Mouse (Mus musculus) kidney, postnatal 36 days (tissue): ENCODE results near the gene Trim15.
A peak's percentile ranks its signal among the peaks of the same experiment; 100 is the strongest.

ENCODE experiments used
- DNase-seq, 2 experiments: peaks; one replicate each; pipeline ENCODE4 v3.0.0; 2021 to 2022; ENCODE audit warnings: mixed read lengths in 2 of 2

Trim15 gene

DNA sequence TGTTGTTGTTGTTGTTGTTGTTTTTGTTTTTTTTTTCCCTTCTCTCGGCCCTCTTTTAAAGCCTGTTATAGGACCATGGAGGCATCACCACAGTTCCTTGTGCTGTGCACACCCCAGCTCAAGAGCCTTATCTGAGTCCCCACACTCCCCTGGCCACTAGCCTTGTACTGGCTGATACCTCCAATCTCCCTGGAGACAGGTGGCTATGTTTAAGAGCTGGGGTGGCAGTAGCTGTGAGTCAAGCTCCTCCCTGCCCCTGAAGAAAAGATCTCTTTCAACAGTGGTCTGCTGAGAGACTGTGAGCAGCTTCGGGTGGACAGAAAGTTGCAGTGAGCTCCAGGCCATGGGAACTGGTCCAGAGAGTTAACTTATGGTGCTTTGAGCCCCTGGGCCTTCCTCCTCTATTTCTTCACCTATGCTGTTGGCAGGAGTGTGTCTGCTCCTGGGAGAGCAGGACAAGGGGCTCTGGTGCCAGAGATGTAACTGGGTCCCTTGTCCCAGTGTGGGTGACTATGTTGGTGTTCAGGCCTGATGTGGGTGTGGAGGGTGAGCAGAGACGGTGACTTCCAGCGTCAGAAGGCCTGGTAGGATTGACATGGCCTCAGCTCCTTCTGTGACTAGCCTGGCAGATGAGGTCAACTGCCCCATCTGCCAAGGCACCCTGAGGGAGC is 2.4 kb upstream of the Trim15 start, which contains the start of gene Trim10:
Gene Trim10 (plus strand): TSS at position 291 of the 671 bp plus-strand sequence.
- no peak for DNase-seq

DNA sequence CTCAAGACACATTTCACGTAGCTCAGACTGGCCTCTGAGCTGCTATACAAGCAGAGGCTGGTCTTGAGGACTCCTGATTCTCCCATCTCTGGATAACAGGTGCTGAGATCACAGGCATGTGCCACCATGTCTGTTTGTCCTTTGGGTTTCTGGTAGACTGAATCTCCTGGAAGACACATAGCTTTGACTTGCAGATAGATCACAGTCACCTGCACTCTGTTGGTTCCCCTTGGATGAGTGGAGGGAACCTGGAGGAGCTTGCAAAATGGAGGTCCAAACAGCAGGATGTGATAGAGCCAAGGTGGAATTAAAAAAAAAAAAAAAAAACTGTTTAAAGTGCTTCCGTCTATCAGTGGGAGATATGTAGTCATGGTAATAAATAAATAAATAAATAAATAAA is 1.8 kb upstream of the Trim15 start:
- no peak for DNase-seq

DNA sequence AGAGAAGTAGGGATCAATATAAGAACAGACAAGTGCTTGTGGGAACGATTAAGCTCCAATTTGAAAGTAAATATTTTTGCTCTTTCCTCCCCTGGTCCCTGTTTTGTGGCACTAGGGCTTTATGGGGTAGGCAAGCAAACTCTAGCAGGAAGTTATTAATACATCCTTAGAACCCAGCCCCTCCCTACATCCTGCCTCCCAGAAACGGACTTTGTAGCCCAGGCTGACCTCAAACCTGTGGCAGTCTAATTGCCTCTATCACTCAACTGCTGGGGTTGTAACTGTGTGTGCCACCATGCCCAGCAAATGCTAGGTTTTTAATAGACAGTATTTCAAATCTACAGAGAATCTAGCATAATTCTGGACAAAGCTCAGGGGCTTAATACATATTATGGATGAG is 5.3 kb downstream of the Trim15 start:
- no peak for DNase-seq

DNA sequence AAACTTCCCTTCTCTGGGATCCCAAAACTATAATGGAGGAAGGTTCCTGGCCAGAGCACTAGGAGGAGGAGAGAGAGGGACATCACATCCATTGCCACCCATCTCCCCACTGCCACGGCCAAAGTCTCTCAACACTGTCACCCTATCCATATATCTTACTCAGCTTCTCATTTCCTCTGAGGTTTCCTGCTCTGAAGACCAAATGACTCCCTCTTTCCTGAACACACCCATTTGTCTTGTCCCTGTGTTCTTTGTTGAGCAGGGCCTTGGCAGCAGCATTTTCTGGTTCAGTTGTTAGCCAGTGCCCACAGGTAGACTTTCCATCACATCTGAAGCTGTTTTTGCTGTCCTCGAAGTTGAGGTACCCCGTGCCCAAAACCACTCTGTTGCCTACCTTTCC is 8.8 kb downstream of the Trim15 start:
- no peak for DNase-seq

DNA sequence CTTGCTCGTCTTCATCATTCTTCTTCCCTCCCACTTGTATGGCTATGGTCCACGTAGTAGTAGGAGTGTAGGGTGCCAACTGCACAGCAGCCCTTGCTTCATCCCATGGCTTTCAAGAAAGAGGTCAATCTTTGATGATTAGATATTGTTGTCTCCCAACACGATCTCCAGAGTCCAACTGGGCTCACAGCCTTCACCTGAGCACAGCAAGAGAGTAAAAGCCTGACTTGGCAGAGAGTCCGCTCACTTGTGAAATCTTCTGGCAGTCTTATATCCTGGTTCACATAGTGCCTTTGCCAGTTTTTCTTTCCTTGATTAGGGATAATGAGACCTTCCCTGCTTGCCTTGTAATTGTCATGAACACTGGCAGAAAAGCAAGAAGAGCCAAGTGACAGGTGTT is 10.8 kb downstream of the Trim15 start:
- DNase-seq, result no peak

DNA sequence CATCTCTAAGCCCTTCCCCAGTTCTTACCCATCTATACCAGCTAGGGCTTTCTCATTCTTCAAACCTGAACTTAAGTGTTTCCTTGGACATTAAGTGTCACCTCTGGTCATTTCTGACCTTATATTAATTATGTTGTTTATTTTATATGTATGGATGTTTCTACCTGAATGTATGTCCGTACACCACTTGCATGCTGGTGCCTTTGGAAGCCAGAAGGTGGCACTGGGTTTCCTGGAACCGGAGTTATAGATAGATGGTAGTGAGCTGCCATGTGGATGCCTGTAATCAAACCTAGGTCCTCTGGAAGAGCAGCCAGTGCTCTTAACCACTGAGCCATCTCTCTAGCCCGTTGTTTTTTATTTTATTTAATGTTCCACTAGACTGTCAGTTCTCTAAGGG is 11.5 kb downstream of the Trim15 start:
- DNase-seq, result no peak

DNA sequence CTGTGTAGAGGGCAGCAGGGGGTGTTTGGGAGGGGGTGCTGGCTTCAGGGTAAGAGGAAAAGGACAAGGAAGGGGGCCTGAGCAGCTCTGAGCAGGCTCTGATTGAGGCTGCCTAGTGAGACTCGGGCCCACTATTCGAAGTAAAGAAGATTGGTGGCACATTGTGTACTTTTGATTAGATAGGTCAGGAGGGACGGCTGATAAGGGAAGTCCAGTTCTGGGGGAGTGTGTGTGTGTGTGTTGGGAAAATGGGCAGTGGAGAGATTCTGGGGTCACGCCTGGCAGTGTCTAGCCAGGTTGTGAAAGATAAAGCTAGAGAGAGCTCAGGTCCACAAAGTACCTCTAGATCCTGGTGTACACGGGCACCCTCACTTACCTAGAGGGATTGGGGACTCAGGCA is 15.4 kb downstream of the Trim15 start:
- DNase-seq, result no peak

DNA sequence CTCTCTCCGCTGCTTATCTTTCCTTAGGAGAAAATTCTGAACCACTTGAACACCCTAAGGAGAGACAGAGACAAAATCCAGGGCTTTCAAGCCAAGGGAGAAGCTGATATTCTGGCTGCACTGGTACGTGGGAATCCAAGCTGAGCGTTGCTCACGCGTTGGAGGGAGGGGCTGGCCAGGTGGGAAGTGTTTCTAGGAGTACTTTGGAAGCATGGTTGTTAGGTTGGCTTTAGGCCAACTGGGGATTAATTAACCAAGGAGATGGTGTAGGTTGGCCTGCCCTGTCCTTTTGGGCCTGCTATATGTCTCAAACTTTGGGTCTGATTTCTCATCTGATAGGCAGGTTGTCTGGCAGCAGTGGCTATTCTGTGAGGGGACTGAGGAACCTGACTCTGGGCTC is 15.8 kb downstream of the Trim15 start:
- no peak for DNase-seq

DNA sequence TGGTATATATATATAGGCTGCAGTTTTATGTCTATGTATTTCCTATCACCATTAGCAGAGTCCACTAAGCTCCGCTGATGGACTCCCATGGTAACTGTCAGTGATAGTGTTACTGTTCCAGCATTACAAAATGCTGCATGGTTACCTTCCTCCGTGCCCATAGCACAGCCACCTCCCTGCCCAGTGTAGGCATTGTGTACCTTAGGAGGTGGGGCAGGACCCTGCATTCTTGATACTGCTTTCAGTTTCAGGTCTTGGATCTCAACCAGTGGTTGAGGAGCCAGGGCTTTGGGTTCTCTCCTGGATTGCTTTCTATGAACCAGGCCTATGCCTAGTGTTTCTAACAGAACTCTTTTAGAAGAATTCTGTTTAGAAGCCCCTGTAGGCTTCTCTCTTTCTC is 17.0 kb downstream of the Trim15 start:
- DNase-seq, result no peak

DNA sequence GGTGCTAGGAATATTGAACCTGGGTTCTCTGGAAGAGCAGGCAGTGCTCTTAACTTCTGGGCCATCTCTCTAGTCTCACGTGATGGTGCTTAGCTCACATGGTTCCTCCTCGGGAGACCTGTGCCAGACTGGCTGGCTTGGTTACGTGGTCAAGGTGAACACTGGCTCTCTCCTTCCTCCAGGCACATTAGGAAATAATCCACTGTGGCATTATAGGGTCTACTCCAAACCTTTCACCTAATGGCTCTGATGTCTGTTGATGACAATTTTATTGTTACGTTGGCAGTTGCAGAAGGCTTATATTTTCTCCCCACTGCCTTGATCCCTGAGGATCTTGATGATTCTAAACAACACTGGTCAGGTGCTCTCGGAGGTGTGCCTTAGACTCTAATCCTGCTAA is 18.1 kb downstream of the Trim15 start:
- no peak for DNase-seq

DNA sequence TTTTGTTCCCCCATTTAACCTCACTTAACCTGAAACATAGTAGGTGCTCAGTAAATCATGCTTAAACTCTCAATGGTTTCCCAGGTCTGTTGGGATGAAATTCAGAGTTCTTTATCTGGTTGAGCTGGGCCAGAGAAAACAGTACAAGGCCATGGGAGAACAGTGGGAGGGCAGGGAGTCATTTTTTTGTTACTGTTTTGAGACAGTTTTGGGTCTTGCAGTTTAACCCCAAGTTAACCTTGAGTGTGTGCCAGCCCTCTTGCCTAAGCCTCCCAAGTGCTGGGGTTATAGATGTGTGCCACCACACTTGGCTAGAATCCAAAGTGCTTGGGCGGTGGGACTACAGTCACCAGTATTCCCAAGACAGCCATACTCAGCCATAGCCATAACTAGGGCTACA is 22.3 kb downstream of the Trim15 start:
- DNase-seq, result no peak

DNA sequence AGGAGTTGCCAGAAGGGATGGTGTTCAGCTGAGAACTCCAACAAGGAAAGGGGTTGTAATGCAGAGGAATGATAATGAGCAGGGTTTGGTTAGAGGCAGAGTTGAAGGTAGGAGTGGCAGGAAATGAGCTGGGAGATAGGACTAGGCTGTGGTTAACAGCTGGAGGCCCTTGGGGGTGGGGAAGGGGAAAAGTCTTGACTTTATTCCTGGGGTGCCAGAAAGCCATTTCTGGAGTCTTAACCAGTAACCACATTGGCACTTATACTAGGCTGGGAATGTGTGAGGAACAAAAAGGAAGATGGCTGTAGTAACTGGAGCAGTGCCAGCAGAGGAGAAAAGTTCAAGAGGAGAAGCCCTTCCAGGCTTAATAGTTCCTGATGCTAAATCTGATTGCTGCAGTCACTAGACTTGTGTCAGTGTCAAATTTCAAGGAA is 22.7 kb downstream of the Trim15 start:
- DNase-seq, result peak in 1 of 2 experiments; percentile 34

DNA sequence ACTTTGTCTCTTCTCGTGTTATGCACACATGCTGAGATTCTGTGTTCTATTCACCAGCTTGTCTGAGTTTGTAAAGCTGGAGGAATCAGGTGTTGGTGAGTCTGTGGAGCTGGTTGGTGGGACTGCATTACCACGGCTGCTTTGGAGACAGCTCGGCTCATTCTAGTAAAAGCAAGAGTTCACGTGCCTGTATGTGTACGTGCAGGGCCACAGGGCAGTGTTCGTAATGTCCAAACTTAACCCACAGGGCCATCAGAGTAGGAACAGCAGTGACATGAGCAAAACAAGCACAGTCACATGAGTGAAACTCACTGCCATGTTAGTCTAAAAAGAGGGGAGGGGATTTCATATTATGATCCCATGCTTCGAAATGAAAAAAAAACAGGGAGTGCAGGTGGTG is 23.3 kb downstream of the Trim15 start:
- DNase-seq, result no peak

DNA sequence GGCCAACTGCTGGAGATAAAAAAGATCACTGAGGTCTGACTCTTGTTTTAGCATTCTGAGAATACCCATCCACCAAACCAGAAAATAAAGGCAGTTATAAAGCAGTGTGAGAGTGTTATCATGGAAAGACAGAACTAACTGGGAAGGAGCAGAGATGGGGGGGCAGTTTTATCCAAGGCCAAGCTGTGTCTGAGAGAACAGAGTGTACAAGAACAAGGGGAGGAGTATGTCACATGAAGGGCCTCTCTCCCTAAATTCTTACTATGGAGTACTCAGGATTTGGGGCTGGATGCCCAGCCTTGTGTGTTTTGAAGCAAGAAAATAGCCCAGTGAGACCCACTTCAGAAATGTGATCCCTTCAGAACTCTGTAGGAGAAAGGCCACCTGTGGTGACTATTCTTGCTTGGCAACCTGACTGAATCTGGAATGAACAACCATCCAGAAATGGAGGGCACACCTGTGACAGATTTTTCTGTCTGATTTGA is 26.0 kb downstream of the Trim15 start:
- no peak for DNase-seq

DNA sequence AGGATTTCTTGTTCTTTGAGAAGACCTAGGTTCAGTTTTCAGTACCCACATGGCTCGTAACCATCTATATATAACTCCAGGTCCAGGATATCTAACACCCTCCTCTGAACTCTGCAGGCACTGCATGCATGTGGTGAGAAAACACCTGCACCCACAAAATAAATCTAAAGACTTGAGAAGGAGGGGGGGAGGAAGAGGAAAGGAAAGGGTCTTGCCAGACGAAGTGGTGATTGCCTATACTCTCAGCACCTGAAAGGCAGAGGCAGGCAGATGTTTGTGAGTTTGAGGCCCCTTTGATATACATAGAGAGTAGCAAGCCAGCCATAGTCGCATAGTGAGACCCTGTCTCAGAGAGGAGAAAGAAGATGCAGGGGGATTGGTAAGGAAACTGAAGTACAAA is 27.1 kb downstream of the Trim15 start:
- no peak for DNase-seq

DNA sequence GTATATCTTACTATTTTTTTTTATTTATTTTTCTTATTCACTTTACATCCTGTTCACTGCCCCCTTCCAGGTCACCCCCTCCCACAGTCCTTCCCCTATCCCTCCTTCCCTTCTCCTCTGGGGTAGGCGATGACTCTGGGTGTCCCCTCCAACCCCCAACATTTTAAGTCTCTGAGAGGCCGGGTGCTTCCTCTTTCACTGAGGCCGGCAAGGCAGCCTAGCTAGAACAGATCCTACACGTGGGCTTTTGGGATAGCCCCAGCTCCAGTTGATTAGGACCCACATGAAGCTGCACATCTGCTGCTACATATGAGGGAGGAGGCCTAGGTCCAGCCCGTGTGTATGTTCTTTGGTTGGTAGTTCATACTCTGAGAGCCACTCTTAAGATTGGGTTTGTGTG is 28.0 kb downstream of the Trim15 start:
- no peak for DNase-seq

DNA sequence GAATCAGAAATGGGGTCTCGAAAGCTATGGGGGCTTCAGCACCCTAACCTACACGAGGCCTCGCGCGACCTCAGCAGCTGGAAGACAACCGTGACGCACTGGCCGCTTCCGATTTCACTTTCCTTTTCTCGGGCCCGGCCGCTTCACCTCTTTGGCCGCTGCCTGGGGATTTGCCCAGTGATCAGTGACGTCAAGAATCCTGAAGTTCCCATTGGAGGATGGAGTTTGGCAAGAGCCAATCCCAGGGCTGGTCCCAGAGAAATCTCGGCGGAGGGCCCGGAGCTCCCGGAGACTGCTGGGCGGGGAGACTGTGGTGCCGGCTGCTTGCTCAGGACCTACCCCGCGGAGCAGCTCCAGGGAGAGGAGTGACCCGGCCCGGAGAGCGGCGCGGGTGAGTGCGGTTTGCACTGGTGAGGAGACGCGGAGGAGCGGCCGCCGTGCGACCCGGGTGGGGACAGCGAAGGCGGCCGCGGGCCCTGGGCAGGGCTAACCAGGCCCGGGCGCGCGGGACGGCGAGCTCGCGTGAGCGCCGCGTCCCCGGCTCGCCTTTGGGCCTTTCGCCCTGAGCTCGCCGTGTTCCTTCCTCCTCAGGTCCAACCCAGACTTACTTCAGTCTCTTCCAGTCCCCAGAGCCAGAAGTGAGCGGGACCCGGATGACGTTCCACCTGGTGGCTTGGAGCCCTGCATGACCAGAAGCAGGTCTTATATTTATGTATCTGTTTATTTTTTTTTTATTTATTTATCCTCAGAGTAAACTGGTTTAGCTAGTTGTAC is 29.9 kb downstream of the Trim15 start, which contains the start of gene Trim26:
Gene Trim26 (plus strand): TSS at position 261 of the 774 bp plus-strand sequence.
- peak; percentile 97 to 99 for DNase-seq

DNA sequence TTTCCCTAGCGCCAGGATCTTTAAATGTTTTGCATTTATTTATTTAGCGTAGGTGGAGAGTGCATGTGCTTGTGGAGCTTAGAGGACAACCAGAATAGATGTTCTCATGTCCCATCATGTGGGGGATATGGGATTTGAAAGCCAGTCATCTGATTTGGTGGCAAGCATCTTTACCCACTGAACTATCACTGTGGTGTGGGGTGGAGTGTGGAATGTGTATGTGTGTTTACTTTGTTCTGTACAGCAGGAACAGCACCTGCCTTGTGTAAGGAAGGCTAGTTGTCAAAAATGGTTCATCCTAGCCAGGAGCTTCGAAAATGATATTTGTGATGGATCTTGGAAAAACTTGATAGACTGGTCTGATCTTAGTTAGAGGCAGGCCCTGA is 30.6 kb downstream of the Trim15 start:
- DNase-seq, result no peak

DNA sequence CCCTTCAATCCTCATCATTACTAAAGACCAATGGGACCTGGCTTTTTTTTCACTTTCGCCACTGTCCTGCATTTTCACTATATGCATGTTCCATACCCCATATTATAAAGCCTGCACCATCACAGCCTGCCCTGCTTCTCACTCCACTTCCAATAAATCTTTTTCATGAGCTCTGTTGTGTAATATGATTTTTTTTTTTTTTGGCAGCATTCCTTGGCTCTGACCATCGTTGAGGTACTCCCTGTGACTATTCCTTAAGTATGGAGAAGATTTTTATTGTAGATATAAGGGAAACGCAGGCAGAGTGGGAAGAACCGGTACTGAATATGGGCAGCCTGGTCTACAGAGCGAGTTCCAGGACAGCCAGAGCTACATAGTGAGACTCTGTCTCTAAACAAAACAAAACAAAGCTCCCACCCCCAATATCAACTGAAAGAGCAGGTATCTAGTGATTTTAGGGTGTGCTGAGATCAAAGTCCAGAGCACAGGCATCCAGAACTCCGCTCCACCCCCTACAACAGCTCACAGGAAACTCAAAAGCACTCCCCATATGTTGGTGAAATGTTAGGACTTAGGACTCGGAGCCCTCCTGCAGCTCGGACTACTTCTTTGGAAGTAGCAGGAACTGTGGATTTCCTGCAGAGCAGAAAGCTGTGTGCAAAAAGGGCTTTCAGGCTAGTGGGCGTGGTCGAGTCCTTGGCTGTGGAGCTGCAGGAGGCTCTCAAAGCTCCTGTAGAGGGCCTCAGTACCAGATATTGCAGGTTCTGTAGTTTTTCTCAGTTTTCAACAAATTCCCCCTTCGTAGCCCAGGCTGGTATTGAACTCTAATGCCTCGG is 31.2 kb downstream of the Trim15 start:
- peak; percentile 73 to 82 for DNase-seq

DNA sequence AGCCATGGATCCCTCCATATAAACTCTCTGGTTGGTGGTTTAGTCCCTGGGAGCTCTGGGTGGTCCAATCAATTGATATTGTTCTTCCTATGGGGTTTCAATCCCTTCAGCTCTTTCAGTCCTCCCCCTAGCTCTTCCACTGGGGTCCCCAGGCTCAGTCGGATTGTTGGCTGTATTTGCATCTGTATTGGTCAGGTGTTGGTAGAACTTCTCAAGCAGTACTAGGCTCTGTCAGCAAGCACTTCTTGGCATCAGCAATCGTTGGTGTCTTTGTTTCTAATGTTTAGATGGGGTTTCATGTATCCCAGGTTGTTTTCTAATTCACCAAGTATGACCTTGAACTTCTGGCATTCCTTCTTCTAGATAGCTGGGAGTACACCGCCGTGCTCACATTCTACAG is 34.3 kb downstream of the Trim15 start:
- no peak for DNase-seq

DNA sequence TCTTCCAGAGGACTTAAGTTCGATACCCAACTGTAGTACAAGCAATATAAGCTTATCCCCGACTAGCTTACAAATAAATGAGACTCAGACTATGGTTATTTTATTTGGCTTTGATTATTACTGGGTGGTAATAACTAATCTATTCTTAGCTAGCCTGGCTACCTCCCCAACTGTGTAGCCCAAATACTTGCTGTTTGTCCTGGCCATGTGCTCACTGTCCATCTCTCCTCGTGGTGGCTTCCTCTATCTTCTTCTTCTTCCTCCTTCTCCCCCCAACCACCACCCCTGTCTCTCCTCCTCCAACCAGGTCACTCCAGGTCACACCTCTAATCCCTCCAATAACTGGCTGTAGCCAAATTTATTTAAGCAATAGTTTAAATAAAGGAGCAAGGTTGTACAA is 36.5 kb downstream of the Trim15 start:
- DNase-seq, result no peak

DNA sequence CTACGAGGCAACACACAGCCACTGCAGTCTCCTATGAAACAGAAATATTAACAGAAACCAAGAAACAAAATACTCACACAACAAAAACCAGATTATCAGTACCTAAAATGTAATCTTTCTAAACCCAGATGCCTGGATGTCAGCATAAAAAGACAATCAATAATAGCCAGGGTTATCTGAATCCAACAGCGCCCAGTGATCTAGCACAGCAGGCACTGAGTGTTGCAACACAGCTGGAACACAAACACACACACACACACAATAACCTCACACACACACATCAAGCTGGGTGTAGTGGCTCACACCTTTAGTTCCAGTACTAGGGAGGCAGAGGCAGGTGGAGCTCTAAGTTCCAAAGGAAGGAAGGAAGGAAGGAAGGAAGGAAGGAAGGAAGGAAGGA is 38.5 kb downstream of the Trim15 start:
- DNase-seq, result no peak

DNA sequence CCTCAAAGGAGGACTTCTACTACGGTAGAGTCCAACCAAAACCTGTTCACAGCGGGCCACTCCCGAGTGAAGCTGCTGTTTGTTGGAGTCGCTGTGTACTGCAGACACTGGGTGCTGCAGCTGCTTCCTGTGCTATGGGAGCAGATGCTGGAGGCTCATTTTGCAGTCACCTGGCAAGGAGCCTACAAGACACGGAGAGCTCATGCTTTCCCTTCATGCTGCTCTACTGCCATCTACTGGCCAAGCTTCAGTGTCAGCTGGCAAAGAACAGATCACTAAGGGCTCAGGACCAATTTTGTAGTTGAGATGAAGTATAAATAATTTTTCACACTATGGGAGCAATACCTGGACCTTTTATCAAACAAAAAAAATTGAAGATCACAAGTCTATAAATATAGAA is 41.0 kb downstream of the Trim15 start:
- peak; percentile 93 to 94 for DNase-seq
